Mouse (Mus musculus): Measurements from ENCODE around the gene B9d1.

B9d1 gene

DNA sequence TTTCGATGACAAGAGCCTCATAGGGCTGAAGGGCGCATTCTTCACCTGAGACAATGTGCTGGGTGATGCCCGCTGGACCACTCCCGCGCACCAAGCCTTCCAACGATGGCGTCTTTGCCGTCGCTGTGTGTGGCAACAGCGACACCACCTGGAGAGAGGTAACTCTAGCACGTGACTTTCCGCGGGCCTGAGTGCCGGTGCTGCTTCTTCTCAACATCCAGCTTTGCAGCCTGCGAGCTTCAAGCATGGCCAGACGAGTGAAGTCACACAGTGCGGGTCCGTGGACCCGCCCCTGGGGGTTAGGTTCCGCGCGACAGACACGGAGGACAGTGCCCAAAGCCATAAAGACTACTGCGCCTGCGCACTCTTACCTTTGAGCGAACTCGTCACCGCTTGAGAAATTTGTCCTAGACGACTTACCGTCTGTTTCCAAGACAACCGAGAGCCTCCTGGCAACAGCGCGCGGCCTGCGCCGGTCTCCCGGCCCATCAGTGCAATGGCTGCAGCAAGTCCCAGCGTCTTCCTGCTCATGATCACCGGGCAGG is at the start of gene B9d1:
TSS of gene B9d1 (plus strand) at position 432 of the 545 bp plus-strand sequence.
- peak; percentile 98 for DNase-seq

DNA sequence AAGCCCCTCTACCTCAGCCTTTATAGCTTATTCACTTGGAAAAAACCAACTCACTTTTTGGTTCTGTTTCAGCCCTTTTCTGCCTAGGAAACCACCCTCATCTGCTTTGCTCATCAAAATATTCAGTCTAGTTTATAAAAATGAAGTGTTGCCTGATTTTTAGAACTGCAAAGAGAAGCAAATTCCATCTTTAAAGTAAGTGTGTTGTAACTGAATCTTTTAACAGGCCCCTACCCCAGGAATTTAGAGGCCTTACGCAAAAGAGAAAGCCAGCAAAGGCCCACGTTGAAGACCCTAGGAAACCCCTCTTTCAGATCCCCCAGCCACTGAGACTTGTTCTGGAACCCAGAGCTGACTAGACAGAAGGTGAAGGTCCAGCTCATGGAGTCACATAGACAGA is 40.9 kb upstream of the B9d1 start:
- DNase-seq: no peak

DNA sequence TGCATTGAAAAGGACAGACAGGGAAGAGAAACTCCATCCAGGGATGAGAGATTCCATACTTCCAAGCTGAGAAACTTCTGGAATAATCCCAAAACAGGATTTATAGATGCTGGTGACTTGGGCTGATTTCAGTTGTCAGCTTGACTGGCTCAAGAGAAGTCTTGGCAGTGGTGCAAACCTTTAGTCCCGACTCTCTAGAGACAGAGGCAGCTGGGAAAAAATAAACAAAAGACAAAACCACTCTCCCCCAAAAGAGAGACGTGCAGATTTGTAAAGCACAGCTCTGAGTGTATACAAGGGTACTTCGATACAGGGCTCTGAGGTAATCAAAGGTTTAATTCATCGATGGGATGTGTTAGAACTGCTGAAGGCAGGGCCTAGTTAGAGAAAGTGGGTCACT is 39.5 kb upstream of the B9d1 start:
- DNase-seq: no peak

DNA sequence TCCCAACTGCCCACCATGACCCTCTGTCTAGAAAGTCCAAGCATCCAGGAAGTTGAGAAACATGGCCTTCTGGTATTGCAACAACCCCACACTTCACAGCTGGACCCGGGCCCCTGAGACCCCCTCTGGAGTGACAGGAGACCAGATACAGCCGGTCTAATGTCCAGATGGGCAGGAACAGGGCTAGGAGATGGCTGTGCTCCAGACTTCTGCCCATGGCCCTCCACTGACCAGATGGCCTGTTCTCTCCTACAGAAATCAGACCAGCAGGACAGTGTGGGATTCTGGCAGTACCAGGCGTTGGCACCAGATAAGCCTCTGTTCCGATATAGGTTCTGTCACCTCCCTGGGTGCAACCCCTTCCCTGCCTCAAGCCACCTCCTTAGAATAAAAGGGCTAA is 36.4 kb upstream of the B9d1 start:
- peak; percentile 98 for DNase-seq

DNA sequence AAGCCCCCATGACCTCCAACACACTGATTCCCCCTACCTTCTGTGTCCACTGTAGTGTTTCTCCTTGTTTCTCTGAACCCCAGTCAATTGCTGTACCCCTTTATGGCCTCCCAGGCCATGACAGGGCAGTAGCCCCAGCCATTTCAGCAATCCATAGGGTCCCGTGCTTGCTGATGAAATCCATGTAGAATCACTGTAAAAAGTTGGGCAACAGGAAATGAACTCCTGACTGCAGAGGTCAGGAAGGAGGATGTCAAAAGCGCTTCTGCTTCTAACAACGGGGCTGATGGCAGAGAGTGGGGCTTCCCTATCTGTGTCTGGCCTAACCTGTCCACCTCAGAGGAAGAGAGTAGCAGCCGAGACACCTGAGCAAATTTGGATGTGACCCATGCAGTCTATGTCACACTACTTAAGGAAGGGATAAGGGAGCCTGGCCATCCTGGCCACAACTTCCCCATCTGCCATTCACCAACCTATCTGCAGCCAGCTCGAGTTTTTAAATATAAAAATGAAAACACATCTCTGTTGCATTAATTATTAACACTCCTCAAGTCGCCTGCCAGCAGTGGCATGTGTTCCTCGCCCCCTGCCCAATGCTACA is 35.5 kb upstream of the B9d1 start:
- DNase-seq: peak; percentile 57

DNA sequence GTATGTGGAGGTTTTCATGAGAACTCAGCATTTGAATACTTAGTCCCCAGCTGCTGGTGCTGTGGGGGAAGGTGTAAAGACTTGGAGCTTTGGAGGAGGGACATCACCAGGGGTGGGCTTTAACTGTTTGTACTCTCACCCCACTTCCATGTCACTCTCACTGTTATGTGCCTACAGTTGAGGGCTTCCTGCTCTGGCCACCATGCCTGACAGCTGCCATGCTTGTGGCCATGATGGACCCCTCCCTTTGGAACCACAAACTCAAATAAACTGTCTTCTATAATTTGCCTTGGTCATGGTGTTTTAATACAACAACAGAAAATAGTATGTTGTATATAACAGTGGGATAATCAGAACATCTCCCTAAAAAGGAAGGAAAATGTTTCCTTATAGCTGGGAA is 34.1 kb upstream of the B9d1 start:
- DNase-seq: no peak

DNA sequence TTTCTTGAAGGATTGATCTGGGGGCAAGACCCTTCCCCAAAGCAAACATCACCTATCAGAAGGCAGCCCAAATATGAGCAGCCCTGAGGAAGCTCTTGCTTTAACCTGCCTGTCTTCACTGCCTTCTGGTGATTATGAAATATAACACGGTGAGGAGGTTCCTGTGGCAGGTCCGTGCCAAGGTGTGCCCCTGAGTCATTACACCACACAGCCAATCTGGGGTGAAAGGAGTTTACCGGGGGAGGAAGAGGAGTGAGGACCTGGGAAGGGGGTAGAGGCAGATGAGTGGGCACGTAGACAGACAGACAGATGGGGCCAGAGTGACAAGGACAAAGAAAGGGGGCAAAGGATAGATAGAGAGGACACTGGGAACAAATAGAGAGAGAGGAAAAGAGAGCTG is 31.3 kb upstream of the B9d1 start:
- DNase-seq: peak; percentile 37

DNA sequence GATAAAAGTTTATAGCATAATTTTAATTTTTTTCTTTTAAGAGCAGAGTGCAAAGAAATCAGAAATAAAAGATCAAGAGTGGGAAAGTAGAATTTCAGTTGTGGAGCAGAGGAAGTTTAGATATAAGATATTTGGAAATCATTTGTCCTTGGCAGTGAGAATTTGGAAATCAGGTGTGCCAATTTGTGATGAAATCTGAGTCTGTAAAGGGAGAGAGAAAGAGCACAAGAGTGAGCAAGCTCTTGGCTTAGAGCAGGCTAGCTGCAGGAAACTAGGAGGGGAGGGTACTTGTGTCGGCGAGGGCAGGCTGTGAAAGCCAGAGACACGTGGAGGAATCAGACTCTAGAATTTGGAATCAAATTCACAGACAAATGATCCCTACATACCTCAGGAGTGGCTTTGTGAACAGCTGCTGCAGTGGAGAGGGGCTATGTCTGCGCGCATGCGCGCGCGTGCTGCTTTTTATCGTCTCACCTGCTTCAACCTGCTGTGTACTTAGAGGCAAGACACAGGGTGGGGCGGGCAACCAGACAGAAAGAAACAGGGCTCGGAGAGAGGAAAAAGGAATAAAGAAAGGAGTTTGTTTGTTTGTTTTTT is 28.1 kb upstream of the B9d1 start:
- DNase-seq: peak; percentile 85

DNA sequence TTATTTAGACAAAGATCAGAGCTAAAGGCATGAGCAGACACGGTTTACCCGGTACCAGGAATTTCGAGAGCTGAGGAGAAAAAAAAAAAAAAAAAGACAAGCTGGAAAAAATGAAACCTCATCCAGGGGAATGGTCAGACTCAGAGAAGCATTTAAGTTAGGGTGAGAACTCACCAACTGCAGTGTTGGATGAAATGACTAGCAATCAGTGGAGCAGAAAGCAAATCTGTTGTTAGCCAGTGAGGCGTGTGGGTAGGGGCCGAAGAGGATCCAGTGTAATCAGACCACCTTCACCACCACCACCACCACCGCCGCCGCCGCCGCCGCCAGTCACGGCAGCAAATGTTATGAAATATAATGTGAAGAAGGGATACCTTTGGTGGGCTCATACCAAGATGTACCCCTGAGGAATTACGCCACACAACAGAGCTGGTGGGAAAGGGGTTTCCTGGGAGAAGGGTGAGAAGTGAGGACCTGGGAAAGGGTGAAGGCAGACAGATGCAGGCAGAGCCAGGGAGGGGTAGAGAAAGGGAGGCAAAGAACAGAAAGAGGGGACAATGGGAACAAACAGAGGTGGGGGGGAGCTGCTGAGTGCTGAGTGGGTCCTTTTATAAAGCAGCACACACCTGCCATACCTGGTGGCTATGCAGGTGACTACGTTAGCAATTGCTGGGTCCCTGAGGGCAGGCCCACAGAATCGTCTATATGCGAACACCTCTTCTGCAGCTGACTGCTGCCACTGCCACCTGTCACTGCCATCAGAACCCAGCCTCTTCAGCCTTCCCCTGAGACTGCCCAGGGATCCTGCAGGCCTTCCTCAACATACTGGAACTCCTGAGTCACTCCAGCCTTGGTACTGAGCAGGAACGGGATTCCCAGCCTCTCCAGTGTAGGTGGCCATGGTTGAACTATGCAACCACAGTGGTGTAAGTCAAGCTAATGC is 27.1 kb upstream of the B9d1 start:
- DNase-seq: peak; percentile 54

DNA sequence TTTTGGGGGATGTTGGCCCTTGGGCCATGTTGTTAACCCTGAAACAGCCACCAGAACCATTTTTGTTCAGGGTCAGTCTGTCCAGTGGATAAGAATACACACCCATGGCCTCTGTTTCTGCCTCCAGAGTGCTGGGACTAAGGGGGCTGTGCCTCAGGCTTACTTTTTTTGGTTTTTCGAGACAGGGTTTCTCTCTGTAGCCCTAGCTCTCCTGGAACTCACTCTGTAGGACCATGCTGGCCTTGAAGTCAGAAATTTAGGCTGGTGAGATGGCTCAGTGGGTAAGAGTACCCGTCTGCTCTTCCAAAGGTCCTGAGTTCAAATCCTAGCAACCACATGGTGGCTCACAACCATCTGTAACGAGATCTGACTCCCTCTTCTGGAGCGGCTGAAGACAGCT is 26.2 kb upstream of the B9d1 start:
- peak; percentile 19 for DNase-seq

DNA sequence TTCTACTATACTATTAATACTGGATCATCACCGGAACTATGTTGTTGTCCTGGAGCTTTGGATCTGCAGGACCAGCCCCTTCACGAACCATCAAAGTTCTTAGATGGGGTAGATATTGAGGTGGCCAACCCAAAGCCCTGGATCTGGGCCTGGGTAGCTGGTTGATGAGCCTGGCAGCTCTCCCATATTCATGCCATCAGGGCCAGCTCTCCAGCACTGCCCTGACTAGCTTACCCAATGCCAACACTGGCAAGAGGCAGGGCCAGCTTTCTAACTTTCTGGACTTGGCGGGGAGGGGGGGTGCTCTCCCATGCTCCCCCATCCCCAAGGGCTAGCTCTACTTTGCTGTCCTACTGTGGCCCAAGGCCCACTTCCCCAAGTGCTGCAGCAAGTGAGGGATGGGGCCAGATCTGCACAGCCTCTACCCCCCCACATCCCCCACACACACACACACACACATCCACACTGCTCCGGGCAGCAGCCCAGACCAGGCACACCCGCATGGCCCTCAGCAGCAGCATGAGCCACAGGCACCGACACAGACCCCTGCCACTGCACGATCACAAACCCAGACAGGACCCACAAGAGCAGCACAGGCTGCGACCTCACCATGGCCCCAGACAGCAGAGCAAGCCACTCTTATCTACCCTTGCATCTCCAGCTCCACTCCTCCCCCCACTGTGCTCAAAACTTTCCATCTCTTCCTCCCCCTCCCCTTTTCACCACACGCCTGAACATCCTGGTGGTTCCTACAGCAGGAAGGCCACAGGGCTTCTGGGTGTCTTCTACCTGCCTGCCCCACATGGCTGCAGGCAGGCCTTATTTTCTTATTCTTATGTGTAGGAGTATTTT is 23.5 kb upstream of the B9d1 start:
- DNase-seq: peak; percentile 50

DNA sequence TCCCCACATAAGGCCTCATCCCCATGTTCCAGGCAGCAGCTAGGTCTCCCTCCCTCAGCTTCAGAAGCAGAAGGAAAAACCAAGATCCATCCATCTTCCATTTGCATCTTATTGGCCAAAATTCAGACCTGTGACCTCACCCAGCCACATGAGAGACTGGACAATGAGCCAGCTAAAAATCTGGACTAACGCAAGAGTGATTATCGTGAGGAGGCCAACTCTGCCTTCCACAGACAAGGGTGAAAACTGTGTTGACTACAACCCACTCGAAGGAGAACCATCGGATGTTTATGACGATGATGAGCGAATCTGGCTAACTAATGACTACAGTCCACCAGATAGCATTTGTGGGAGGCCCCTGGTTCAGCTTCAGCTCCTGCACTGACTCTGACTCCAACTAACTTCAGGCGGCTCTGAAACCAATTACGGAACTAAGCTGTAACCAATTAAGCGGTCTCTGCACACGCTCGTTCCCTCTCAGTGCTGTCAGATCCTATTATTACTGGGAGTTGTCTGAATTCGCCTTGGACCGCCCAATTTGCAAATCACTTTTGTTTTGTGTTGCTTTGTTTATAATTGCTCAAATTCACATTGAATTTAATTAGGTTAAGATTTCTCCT is 21.6 kb upstream of the B9d1 start:
- peak; percentile 33 for DNase-seq

DNA sequence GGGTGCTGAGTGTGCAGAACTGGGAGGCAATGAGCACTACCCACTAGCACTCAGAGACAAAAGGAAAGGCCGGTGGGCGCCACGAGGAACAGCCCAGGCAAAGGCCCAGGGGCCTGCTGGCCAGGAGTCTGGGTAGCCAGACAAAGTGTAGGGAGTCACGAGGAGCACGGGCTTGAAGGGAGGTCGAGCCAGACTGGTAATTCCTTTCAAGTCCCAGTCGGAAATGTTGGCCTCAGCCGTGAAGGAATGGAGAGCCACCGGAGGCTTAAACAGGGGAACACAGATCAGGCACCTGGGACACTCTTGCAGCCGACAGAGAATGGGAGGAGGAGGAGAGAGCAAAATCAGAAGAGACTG is 20.7 kb upstream of the B9d1 start:
- no peak for DNase-seq

DNA sequence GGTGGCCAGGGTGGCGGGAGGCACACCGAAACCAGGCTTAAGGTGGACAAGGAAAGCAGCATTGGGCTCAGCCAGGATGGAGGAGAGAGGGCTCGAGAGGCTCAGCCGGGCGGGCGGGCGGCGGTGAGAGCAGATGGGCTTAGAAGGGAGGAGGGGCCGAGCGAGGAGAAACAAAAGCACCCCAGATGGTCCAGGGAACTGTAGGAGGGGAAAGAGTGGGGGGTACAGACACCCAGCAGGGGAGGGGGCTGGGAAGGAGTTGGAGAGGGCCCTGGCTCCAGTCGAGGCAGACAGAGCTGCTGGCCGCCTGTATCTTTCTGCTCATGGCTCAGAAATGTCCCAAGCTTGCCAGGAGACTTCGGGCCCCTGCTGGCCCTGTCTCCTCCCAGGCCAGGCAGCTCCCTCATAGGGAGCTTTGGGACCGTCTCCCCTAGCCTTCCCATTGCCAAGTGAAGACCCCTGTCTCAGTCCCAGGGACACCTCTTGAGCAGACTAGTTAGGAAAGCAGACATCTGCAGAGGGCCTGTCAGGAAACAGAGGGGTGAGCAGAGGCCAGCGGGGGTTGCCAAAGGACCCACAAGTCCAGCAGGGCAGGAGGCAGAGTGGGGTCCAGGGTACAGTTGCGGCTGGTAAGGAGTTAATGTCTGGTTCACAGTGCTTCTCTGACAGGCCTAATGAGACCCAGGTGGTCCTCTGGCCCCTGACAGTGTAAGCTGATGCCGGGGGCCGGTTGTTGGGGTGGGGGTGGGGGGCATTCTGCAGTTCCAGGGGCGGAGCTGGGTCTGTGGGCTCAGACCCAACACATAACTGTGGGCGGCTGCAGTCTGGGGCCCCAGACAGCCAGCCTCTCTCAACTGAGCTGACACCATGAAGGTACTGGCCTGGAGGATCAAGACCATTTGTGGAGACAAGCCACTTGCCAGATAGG is 20.1 kb upstream of the B9d1 start, which contains the start of gene Mfap4:
TSS of gene Mfap4 (plus strand) at position 819 of the 928 bp plus-strand sequence.
- DNase-seq: peak; percentile 84

DNA sequence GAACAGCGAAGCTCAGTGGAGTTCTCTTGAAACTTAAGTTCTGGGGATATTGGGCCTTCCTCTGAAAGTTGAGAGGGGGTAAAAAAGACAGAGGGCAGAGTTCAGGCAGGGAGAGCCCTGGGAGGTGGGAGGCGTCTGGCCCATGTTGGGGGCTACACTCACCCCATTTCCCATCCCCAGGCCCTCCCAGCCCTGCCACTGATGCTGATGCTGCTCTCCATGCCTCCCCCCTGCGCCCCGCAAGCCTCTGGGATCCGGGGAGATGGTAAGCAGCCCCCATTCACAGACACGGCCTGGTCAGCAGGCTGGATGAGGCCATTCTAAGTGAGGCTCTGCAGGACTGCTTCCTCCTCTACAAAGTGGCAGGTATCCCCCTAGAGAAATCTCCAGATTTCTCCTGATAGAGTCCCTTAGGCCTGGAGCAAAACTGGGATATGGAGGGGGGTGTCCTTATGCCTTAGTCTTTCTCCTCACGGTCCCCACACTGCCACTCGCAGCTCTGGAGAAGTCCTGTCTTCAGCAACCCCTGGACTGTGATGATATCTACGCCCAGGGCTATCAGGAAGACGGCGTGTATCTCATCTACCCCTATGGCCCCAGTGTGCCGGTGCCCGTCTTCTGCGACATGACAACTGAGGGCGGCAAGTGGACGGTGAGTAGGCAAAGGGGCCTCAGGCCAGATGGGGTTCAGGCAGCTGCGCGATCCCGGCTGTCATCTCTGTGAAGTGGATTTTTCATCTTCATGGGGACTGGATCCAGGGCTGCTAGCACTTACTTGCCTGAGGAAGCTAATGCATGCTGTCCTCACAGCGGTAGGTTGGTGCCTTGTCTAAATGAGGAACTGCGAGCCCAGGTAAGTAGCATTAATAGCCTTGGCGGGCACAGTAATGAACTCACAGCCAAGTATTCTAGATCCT is 19.1 kb upstream of the B9d1 start:
- peak; percentile 64 for DNase-seq

DNA sequence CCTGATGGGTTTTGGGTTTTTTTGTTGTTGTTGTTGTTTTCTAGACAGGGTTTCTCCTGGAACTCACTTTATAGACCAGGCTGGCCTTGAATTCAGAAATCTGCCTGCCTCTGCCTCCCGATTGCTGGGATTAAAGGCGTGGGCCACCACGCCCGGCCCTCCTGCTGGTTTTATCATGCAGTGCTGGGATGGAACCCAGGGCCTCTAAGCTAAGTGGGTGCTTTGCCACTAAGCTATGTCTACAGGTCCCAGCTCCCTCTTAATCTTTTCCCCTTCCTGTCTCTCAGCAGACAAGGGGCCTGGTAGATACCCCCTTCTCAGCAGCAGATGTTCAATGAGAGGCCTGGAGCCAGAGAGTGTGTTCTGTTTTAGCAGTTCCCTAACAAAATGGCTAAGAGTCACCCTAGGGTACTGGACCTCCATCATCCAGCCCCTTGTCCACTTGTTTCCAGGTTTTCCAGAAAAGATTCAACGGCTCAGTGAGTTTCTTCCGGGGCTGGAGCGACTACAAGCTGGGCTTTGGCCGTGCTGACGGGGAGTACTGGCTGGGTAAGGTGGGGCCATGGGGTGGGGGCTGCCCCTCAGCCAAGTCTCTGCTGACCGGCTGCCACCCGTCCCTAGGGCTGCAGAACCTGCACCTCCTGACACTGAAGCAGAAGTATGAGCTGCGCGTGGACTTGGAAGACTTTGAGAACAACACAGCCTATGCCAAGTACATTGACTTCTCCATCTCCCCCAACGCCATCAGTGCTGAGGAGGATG is 18.3 kb upstream of the B9d1 start:
- peak; percentile 62 for DNase-seq

DNA sequence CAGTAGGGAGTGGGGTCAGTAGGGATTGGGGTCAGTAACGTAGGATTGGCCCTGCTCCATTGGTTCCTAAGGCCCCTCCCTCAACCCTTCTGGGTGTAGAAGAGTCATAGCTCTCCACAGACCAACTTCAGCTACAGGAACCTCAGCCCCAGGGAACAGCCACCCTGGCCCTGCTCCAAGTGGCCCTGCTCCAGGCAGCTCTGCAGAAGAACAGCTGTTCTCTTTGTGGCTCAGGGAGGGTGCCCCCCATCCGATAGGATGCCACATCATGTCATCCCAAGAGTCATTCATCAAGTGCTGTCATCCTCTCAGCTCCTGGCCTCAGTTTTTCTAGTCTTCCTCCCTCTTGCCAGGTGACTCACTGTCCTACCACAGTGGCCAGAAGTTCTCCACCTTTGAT is 17.5 kb upstream of the B9d1 start:
- peak; percentile 71 for DNase-seq

DNA sequence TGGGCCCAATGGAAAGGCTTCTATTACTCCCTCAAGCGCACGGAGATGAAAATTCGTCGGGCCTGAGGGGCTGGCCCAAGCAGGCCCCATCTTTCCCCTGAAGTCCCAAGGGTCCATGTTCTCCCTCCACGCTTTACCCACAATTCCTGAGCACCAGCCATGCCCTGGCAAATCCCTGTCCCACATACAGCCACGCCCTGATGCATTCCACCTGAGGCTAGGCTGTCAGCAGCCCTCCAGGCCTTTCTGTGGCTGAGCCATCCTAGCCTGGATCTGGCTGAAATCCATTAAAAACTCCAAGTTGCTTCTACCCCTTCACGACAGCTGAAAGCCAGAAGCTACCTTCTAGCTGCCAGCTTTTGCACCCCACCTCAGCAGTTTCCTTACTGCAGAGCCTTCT is 17.0 kb upstream of the B9d1 start:
- peak; percentile 49 for DNase-seq

DNA sequence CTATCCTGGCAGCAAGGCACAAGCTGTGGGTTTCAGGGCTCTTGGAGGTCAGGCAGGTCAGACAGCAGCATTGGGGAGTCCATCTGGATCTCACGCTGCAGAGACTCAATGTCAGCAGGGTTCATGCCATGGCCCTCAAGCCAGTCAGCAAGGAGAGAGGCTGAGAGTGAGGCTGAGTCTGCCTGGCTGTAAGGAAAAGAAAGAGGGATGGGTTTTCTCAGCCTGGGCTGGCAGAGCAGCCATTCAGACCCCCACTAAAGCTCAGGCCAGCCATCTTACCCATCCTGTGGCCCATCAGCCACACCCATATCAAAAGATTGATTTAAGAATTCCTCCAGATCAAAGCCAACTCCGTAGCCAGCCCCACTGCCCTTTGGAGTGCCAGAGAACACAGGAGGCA is 15.9 kb upstream of the B9d1 start:
- DNase-seq: peak; percentile 42

Data from cerebellum, adult 9-11 months (tissue).